Mouse (Mus musculus) spleen, postnatal 4 days (tissue): ENCODE data around the gene Blmh.
A peak's percentile ranks its signal among the peaks of the same experiment; 100 is the strongest.
"Not testable (repeated sequence)": the region's sequence is repeated elsewhere in the genome, so short reads cannot be mapped to it uniquely, and the experiment has no call there.

Experiments used
- DNase-seq, 2 experiments: peaks; one replicate each; pipeline ENCODE4 v3.0.0; 2022; ENCODE audit warnings: low spot score in 2 of 2

Gene Blmh

DNA sequence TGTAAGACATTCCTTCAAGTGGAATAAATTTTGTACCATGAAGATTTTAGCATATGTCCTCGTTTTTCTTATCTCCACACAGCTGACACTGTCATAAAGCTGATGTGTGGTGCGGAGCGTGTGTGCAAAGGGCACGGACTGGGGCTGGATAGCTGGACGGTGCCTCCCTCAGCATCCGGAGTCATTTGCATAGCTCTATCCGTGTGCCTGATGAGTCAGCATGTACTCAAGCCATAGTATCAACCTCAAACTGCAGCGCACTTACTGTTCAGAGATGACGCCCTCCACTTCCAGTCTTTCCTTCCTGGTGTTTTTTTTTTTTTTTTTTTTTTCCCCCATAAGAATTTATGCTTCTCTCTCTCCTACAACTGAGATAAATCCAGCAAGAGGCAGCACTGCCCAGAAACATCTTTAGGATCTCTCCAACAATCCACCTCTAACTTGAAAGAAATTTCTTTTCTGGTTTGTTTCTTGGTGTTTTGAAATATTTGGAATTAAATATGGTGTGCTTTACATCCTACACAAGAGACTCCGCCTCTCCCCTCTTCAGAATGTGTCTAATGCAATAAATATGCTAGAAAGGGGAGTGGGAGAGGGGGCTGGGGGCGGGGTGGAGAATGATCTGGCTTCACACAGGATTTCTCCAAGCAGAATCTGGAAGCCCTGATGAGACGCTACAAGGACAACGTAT, 7.9 kb upstream of the Blmh start:
- no peak for DNase-seq

DNA sequence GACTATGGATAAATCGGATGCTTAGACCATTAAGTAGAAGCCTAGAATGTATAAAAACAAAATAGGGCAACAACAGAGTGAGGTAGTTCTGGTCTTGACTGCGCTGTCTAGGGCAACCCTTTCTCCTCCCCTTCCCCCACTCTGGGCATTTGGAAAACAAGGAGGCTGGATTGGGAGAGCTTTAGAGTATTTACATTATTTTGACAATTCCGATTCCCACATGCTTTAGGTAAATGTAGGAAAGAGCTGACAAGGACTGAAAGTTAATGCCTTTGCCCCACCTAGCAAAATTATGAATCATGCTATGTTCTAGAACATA, 7.4 kb upstream of the Blmh start:
- no peak for DNase-seq

DNA sequence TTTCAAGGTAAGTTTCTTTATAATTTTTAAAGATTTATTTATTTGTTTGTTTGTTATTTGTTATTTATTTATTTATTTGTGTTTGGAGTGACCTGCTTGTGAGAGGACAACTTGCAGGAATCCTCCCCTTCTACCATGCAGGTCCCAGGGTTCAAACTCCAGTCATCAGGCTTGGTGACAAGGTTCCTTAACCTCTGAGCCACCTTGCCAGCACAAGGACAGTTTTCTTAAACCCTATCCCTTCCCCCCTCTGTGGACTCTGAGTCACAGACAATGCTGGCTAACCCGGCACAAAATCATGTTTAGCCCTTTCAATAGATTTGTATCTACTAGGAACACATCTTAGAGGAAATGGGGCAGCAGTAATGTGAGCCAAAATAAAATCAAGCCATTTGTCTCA, 4.0 kb upstream of the Blmh start:
- DNase-seq = no peak

DNA sequence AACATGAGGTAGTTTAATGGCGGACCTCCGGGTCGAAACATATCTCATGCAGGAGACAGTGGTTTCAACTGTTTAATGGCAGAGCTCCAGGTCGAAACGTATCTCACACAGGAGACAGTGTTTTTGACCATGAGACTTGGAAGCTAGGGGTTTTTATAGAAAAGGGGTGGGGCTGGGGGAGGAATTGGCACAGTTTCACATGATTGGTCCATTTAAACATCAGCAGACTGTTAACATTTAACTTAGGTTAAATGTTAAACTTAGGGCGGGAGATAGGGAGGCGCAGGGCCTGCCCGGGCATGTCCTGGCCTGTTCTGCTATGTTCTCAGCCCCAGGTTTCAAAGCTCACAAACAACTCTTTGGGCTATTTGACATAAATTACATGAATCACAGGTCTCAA, 4.0 kb downstream of the Blmh start:
- DNase-seq = not testable (repeated sequence)

DNA sequence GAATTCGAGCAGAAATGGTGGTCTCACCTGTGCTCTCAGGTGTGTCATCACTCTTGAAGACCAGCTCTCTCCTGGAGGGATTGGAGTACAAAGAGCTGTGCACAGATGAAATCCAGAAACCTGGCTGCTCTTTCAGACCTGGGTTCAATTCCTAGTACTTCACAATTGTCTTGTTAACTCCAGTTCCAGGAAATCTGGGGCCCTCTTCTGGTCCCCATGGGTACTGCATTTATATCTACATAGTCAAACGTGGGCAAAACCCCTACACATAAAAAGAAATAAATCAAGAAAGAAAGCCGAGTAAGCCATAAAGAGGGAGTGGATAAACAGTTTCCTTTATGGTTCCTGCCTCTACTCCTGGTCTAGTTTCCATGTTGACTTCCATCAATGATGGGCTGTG, 8.6 kb downstream of the Blmh start:
- DNase-seq = no peak

DNA sequence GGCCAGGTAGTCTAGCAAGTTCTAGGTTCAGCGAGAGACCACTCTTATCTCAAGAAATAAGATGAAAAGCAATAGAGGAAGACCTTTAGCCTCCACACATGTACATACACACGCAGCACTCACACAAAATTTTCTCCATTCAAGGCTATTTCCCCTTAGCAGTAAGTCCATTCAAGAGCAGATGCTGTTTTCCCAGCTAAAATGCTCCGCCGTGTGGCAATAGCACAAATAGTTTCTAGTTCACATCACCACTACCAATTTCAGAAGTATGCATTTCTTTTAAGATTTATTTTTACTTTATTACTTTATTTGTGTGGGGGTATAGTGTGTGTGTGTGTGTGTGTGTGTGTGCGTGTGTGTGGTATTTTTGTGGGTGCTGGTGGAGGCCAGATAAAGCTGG, 12.0 kb downstream of the Blmh start:
- DNase-seq = no peak

DNA sequence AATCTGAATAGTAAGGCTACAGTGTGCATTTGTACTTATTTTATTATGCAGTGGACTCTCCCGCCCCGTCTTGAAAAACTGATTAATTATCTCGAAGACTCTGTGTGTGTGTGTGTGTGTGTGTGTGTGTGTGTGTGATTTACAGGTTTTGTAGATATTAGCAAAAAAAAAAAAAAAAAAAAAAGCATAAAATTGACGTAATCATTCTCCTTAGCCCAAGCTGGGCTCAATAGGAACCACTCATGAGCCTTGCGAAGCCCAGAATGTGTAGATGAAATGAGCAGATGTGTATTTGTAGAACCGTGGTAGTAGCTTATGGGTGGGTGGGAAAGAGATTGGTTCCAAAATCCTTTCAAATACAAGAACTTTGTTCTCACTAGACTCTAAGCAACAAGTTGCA, 20.2 kb downstream of the Blmh start:
- no peak for DNase-seq

DNA sequence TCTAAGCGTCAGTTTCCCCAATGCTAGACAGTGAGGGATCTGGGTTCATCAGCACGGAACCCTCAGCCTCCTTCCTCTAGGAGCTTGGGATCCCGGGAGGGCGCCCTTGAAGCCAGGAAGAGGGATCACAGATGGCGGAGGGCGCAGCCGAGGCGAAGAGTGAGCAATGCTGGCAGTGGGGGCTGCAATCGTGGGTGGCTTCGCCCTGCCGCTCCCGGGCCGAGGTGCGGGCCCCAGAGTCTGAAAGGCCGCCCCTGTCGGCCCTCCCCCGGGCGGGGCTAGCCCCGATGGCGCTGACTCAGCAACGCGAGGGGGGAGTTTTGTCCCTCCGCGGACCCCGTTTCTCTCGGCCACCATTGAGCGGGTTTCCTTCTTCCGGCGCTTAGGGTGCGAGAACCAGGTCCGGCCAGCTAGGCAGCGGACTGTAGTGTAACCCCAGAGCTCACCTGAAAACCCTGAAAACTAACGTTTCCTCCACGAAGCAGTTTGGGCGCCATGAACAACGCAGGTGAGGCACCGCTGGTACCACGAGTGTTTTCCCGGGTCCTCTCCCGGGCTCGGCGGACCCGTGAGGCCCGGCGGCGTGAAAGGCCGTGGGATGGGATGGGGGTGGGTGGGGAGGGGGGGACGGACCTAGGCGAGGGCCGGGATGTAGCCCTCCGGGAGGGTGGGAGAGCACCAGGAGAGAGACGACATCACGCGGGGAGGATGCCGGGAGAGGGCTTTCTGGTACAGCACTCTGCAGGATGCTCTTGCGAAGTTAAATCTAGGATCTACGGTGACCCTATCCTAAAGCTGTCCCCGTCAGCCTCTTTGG, 21.0 kb downstream of the Blmh start:
- peak; percentile 93 to 97 for DNase-seq

DNA sequence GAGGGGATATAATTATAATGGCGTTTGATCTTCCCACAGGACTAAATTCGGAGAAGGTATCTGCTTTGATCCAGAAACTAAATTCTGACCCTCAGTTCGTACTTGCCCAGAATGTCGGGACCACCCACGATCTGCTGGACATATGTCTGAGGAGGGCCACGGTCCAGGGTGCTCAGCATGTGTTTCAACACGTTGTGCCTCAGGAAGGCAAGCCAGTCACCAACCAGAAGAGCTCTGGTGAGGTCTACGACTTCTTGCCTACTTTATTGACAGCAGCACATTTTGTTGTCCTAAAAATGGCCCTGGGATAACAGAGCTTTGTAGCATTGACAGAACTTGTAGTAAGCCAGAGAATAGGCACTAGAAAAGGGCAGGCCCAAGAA, 21.6 kb downstream of the Blmh start:
- DNase-seq = no peak

DNA sequence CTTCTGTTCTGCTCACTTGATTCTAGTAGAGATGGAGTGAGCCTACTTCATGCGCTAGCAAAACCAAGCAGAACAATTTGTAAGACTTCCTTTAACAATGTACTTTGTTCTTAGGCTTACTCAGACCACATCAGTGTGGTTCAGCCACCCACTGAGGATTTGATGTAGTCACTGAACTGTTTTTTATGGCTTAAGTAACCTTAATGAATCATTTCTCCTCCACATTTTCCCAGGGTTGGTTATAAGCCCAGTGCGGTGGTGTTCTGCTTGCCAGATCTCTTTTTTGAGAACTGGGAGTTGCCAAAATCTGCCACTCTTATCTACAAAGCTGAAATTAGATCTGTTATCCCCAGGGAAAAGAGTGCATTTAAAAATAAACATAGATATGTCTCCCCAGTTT, 28.9 kb downstream of the Blmh start:
- DNase-seq = no peak

DNA sequence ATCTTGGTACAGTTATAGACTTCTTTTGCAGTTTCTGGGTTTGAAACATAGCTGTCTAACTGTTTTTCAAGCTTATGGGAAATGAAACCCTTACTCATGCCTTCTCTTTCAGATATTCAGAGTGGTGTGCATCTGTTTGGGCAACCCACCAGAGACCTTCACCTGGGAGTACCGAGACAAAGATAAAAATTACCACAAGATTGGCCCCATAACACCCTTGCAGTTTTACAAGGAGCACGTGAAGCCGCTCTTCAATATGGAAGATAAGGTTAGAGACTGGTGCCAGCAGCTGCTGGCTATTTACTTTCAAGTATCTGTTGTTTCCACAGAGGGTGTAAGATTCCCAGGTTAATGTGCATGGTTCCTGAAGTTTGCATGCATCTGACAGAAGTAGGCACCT, 41.1 kb downstream of the Blmh start:
- DNase-seq = no peak

DNA sequence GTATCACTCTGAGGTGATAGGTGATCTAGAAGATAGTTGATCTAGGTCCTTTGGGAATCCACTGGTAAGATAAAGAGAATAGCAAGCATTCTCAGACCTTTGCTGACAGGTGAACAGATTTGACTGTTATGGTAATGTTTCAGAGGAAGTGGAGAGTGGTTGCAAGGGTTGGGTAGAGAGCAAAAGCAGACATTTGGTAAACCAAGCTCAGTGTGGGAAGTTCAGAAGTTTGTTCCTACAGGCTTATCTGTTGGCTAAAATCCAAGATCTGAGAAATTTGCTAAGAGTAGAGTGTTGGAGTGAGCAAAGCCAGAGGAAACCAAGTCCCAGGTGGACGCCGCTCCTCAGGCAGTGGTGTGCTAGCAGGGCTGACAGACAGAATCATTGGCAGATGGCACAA, 45.7 kb downstream of the Blmh start:
- no peak for DNase-seq

DNA sequence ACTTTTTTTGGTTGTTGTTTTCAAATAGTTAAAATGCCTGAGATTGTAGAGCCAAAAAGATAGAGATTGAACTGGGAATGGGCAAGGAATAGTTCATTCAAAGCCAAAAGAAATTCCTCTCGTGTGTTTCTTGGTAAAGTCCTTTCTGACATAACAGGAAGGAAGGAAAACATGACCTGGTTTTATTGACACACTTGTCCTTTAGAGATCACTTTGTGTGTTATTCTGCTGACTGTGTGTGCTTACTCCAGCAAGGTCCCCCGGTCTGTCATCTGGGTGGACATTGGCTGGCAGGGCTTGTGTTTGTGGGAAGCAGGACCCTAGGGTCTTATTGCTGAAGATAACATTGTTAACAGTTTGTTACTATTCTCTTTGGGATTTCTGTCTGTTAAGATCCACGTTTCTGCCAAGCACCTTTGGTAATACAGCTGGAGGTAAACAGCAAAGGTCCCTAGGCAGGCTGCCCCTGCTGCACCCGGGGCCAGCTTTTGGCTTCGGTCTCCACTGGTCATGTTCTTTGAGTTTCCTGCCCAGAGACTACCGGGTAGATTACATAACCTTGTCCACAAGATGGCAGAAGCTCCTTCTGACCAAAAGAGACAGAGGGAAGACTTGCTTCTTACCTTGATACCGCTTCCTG, 50.2 kb downstream of the Blmh start:
- DNase-seq = no peak

DNA sequence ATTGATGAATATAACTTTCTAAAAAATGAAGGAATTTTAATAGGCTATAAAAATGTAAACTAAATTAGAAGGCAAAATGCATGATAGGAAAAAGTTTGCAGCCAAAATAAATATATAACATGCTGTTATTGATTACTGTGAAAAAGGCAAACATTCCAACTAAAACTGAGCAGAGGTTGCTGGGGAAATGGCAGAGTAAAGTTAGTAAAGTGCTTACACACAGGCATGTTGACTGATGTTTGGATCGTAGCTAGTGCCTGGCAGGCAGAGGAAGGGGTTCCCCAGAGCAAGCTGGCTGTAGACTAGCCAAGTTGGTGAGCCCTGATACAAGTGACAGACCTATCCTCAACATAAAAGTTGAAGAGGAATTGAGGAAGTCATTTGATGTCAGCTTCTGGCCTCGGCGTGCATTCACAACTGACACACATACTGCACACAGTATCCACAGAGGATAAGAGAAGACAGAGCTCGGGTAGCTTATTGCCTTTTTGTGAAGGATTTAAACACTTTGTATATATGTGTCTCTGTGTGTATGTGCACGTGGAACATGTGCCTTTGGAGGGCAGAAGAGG, 57.0 kb downstream of the Blmh start:
- DNase-seq = no peak

DNA sequence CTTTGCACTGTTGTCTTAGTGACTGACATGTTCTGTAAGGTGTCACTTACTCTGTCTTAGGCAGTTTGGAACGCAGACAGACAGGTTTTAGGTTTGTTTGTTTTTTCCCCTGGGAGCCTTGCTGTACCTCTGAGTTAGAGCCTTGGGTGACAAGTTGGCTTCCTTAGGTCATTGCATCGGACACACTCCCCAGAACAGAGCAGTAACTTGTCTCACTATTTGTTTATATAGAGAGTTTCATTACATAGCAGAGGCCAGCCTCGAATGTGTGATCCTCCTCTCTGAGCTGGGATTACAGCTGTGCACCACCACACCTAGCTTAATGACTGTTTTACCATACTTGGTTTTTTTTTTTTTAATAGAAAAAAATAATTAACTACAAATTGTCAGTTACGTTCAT, 57.8 kb downstream of the Blmh start:
- DNase-seq = no peak

DNA sequence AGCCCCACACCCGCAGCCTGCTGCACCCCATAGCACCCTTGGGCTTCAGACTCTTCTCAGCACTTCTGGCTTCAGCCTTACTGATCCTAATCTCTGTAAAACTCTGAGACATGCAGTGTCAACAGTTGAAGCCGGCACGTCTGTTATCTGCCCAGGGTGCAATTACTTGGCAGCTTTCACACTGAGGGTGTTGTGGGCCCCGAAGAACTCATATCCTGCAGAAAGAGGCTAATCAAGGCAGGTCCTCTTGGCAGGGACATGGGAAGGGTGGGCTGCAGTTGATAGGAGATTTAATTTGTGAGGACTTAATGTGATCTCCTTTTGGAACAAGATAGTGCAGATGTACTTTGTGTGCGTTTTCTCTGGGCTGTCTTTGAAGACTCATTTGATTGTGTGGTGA, 59.0 kb downstream of the Blmh start:
- no peak for DNase-seq

DNA sequence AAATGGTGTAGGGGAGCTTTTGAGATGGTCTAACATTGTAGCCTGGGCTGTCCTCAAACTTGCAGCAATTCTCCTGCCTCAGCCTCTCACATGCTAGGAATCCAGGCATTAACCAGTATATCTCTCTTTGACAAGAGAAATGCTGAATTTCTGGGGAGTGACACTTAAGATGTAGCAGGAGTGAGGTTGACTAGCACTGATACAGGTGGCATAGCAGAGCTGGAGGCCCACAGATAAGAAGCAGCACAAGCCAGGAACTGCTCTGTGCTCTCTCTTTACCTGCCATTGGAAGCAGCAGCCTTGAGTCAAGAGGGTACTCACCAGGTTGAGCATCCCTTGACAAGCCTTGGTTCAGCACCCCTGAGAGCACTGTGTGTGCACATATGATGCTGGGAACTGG, 59.6 kb downstream of the Blmh start:
- no peak for DNase-seq

DNA sequence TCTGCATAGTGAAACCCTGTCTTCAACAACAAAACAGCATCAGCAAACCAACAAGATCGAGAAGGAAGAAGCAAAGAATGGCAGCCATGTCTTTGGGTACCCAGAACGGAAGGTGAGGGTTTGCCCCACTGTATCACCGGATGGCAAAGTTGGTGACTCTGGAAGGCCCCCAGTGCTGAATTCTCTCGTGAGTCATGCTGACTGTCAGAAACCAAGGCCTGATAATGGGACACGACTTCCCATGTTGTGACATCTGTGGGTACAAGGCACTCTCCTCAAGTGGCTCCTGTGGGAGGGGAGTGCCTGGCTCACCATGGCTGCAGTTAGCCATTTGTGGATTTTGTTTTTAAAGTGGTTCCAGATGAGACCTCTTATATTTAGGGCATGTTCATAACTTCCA, 66.2 kb downstream of the Blmh start:
- no peak for DNase-seq

DNA sequence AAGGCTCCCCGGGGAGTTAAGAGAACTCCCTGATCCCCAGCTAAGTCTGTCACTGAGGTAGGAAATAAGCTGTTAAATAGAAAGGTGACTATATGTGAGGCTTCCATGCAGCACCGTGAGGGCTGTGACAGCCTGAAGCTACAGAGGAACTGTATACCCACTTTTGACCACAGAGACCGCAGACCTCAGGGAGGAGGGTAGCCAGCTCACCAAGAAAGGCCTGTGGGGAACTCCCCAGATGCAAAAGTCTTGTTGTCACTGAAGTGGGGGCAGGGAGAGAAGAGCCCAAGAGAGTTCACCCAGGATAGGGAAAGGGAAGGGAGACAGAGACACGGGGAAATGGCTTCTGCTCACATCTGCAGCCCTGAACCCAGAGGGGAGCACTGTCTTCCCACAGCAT, 68.3 kb downstream of the Blmh start:
- DNase-seq = peak; percentile 62 to 74

DNA sequence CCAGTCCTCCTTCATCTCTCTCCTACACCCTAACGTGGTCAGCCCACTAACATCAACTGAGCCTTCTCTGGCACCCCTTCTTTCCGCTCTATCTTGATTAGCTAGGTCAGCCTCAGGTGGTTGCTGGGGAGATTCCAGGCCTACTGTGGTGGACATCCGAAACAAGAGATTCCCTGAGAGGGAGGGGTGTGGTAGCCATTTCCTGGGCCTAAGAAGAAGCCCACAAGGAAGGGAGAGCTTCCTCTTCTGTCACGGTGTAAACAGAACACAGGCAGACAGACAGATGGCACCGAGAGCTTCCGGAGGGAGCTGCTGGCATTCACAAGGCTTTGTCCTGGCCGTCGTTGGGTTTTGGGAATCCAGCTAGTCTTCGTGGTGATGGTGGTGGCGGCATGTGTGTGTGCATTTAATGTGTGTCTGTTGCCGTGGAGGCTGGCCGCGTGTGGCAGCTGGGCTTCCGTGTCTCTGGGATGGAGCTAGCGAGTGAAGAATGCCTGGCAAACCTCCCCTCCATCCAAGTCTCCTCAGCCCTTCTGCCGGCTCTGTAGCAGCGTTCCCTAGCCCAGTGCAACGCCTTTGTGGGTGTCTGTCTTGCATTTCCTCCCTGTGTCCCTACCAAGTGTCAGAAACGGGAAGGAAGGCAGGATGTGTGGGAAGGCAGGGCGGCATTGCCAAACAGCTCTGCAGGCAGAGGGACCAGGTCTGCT, 71.5 kb downstream of the Blmh start:
- DNase-seq = no peak

DNA sequence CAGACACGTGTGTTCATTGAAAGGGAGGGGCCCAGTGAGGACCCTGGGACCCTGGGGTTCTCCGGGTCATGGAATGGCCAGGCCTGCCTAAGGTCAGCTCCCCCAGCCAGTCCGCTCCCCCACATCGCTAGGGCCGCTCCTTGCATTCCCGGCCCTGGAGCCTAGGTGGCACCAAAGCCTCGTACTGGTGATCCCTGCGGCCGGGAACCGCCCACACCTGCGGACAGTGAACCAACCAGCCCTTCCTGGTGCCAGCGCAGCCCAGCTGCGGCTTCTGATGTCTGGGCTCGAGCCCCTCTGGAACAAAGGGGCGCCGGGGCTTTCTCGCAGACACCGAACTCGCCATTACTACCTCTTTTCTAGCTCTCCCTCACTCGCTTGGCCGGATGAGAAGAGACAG, 72.7 kb downstream of the Blmh start:
- DNase-seq = peak; percentile 65 to 87
